Mouse (Mus musculus): Measurements from ENCODE around the gene Acsl1. TPM values are rescaled to one million over a fixed set of nuclear protein-coding genes. Genes with fewer than 3 reads are reported as not detected.

The Acsl1 gene
- polyA plus RNA-seq, 1 experiment from 2014 or later = 8.7 TPM

- WGBS = 54% methylated on average over 7 of the region's 7 CpGs
- no peak overlapping the region for H3K27ac ChIP-seq (replicated peaks)
- H3K9me3 ChIP-seq = no peaks in the 10 kb centered on the region
- no peak overlapping the region for H3K4me3 ChIP-seq
- H3K4me1 ChIP-seq = peaks cover 25% of the 10 kb centered on the region
- H3K36me3 ChIP-seq (replicated peaks) = no peaks in the 10 kb centered on the region
- H3K27me3 ChIP-seq (replicated peaks; ENCODE audit: low read depth, poor library complexity, severe bottlenecking) = no peaks in the 10 kb centered on the region
- DNase-seq (ENCODE audit: low spot score) = no peak
Observed at GRCm38 (mm10) chr8:46479794-46480532, 9.1 kb downstream of the Acsl1 start.

- H3K27me3 ChIP-seq (replicated peaks; ENCODE audit: low read depth, poor library complexity, severe bottlenecking) = no peaks in the 10 kb centered on the region
- WGBS = 74% methylated on average over 6 of the region's 6 CpGs
- no peaks in the 10 kb centered on the region for H3K9me3 ChIP-seq
- no peak overlapping the region for H3K27ac ChIP-seq (replicated peaks)
- DNase-seq (ENCODE audit: low spot score) = no peak
- no peaks in the 10 kb centered on the region for H3K36me3 ChIP-seq (replicated peaks)
- H3K4me1 ChIP-seq = peaks cover 25% of the 10 kb centered on the region
- H3K4me3 ChIP-seq = no peak overlapping the region
Observed at GRCm38 (mm10) chr8:46480533-46480900, 9.7 kb downstream of the Acsl1 start.

GRCm38 (mm10) chr8:46482771-46483170 lies 11.9 kb downstream of the Acsl1 start:
- no peaks in the 10 kb centered on the region for H3K36me3 ChIP-seq (replicated peaks)
- no peak overlapping the region for H3K27ac ChIP-seq (replicated peaks)
- H3K27me3 ChIP-seq (replicated peaks; ENCODE audit: low read depth, poor library complexity, severe bottlenecking) = no peaks in the 10 kb centered on the region
- no peaks in the 10 kb centered on the region for H3K9me3 ChIP-seq
- DNase-seq (ENCODE audit: low spot score) = no peak
- H3K4me1 ChIP-seq = peaks cover 28% of the 10 kb centered on the region
- WGBS = 80% methylated on average over 4 of the region's 4 CpGs
- H3K4me3 ChIP-seq = no peak overlapping the region

- WGBS = 74% methylated on average over 4 of the region's 4 CpGs
- Histone ChIP-seq H3K9me3 (no peaks in the 10 kb centered on the region), H3K36me3 (replicated peaks) (no peaks in the 10 kb centered on the region), H3K27ac (replicated peaks) (no peak overlapping the region), H3K4me1 (peaks cover 33% of the 10 kb centered on the region), H3K27me3 (replicated peaks; ENCODE audit: low read depth, poor library complexity, severe bottlenecking) (no peaks in the 10 kb centered on the region), H3K4me3 (no peak overlapping the region)
- DNase-seq (ENCODE audit: low spot score) = no peak
Observed at GRCm38 (mm10) chr8:46483247-46483646, 12.4 kb downstream of the Acsl1 start.

GRCm38 (mm10) chr8:46484077-46484476 lies 13.2 kb downstream of the Acsl1 start:
- 0 out of 2 replicates have a peak overlapping the region, but pooled peaks have one; percentile 4 for H3K27ac ChIP-seq (replicated peaks)
- H3K4me1 ChIP-seq = peaks cover 41% of the 10 kb centered on the region
- no peak overlapping the region for H3K4me3 ChIP-seq
- no peak for DNase-seq (ENCODE audit: low spot score)
- H3K36me3 ChIP-seq (replicated peaks) = no peaks in the 10 kb centered on the region
- 36% methylated on average over 4 of the region's 4 CpGs for WGBS
- H3K9me3 ChIP-seq = no peaks in the 10 kb centered on the region
- H3K27me3 ChIP-seq (replicated peaks; ENCODE audit: low read depth, poor library complexity, severe bottlenecking) = no peaks in the 10 kb centered on the region

- H3K27ac ChIP-seq (replicated peaks) = no peak overlapping the region
- 94% methylated on average over 8 of the region's 8 CpGs for WGBS
- peaks cover 36% of the 10 kb centered on the region for H3K4me1 ChIP-seq
- DNase-seq (ENCODE audit: low spot score) = no peak
- H3K36me3 ChIP-seq (replicated peaks) = no peaks in the 10 kb centered on the region
- no peaks in the 10 kb centered on the region for H3K27me3 ChIP-seq (replicated peaks; ENCODE audit: low read depth, poor library complexity, severe bottlenecking)
- no peak overlapping the region for H3K4me3 ChIP-seq
- H3K9me3 ChIP-seq = no peaks in the 10 kb centered on the region
Observed at GRCm38 (mm10) chr8:46484931-46485463, 14.2 kb downstream of the Acsl1 start.

- H3K27ac ChIP-seq (replicated peaks) = peak overlapping the region; percentile 21
- 36% methylated on average over 7 of the region's 7 CpGs for whole genome bisulfite sequencing
Observed at GRCm38 (mm10) chr8:46488085-46488561, 17.3 kb downstream of the Acsl1 start.

GRCm38 (mm10) chr8:46489196-46489595 lies 18.4 kb downstream of the Acsl1 start:
- no peak for DNase-seq (ENCODE audit: low spot score)
- Histone ChIP-seq H3K36me3 (replicated peaks) (no peaks in the 10 kb centered on the region), H3K4me3 (no peak overlapping the region), H3K4me1 (peaks cover 22% of the 10 kb centered on the region), H3K27ac (replicated peaks) (no peak overlapping the region), H3K27me3 (replicated peaks; ENCODE audit: low read depth, poor library complexity, severe bottlenecking) (no peaks in the 10 kb centered on the region), H3K9me3 (no peaks in the 10 kb centered on the region)
- WGBS = 81% methylated on average over 1 of the region's 1 CpGs

More at GRCm38 (mm10) chr8:46488085-46488561, 17.3 kb downstream of the Acsl1 start:
- H3K4me3 ChIP-seq = peak overlapping the region; percentile 11; the same call in 1 of the 2 replicates
- no peak for DNase-seq (ENCODE audit: low spot score)
- no peaks in the 10 kb centered on the region for H3K9me3 ChIP-seq
- H3K36me3 ChIP-seq (replicated peaks) = no peaks in the 10 kb centered on the region
- peaks cover 30% of the 10 kb centered on the region for H3K4me1 ChIP-seq
- no peaks in the 10 kb centered on the region for H3K27me3 ChIP-seq (replicated peaks; ENCODE audit: low read depth, poor library complexity, severe bottlenecking)

- Histone ChIP-seq H3K4me1 (peaks cover 17% of the 10 kb centered on the region), H3K27me3 (replicated peaks; ENCODE audit: low read depth, poor library complexity, severe bottlenecking) (no peaks in the 10 kb centered on the region), H3K9me3 (no peaks in the 10 kb centered on the region), H3K36me3 (replicated peaks) (no peaks in the 10 kb centered on the region), H3K4me3 (no peak overlapping the region), H3K27ac (replicated peaks) (no peak overlapping the region)
- WGBS = 94% methylated on average over 8 of the region's 8 CpGs
- no peak for DNase-seq (ENCODE audit: low spot score)
Observed at GRCm38 (mm10) chr8:46490250-46490649, 19.4 kb downstream of the Acsl1 start.

- no peak for DNase-seq (ENCODE audit: low spot score)
- H3K36me3 ChIP-seq (replicated peaks) = no peaks in the 10 kb centered on the region
- H3K9me3 ChIP-seq = no peaks in the 10 kb centered on the region
- 86% methylated on average over 6 of the region's 6 CpGs for WGBS
- H3K4me3 ChIP-seq = no peak overlapping the region
- H3K27ac ChIP-seq (replicated peaks) = no peak overlapping the region
- peaks cover 17% of the 10 kb centered on the region for H3K4me1 ChIP-seq
- H3K27me3 ChIP-seq (replicated peaks; ENCODE audit: low read depth, poor library complexity, severe bottlenecking) = no peaks in the 10 kb centered on the region
Observed at GRCm38 (mm10) chr8:46490821-46491220, 20.0 kb downstream of the Acsl1 start.

GRCm38 (mm10) chr8:46493495-46494170 lies 22.8 kb downstream of the Acsl1 start:
- Histone ChIP-seq H3K27ac (replicated peaks) (no peak overlapping the region), H3K27me3 (replicated peaks; ENCODE audit: low read depth, poor library complexity, severe bottlenecking) (no peaks in the 10 kb centered on the region), H3K4me3 (no peak overlapping the region), H3K9me3 (no peaks in the 10 kb centered on the region), H3K36me3 (replicated peaks) (no peaks in the 10 kb centered on the region), H3K4me1 (peaks cover 9% of the 10 kb centered on the region)
- DNase-seq (ENCODE audit: low spot score) = no peak
- 83% methylated on average over 11 of the region's 11 CpGs for WGBS

- Histone ChIP-seq H3K4me3 (no peak overlapping the region), H3K27ac (replicated peaks) (no peak overlapping the region), H3K36me3 (replicated peaks) (no peaks in the 10 kb centered on the region), H3K4me1 (peaks cover 12% of the 10 kb centered on the region), H3K27me3 (replicated peaks; ENCODE audit: low read depth, poor library complexity, severe bottlenecking) (no peaks in the 10 kb centered on the region; the same call in 1 of the 2 replicates), H3K9me3 (no peaks in the 10 kb centered on the region)
- DNase-seq (ENCODE audit: low spot score) = no peak
- 86% methylated on average over 6 of the region's 6 CpGs for WGBS
Observed at GRCm38 (mm10) chr8:46496852-46497251, 26.0 kb downstream of the Acsl1 start.
